Mouse (Mus musculus) limb, embryonic 11.5 days (tissue): ENCODE data around the gene 6030408B16Rik. TPM values are rescaled to one million over a fixed set of nuclear protein-coding genes. Genes with fewer than 3 reads are reported as not detected.

ENCODE experiments used
- ATAC-seq: fragments of 200-750 bp; cut with Nextera tagmentation; 2 replicates; pipeline ENCODE4 v1.8.0; 2017; ENCODE audit warnings: low read depth; ENCODE audit not compliant: insufficient number of reproducible peaks, low FRiP score, low TSS enrichment
- DNase-seq: peaks from one replicate; pipeline ENCODE4 v3.0.0-alpha.2; 2015; ENCODE audit warnings: low spot score
- H3K27ac ChIP-seq: fragments of 300-500 bp; sonication (generic); replicated peaks from 2 replicates; pipeline ENCODE4 v1.5.1; 2014; ENCODE audit warnings: low read depth, mild to moderate bottlenecking, low read length
- H3K27me3 ChIP-seq: fragments of 300-500 bp; sonication (generic); 2 replicates; pipeline ENCODE4 v1.6.1; 2014; ENCODE audit warnings: mild to moderate bottlenecking, low read length, mixed read lengths; ENCODE audit not compliant: control insufficient read depth, insufficient read depth
- H3K36me3 ChIP-seq: fragments of 300-500 bp; sonication (generic); 2 replicates; pipeline ENCODE4 v1.6.1; 2014; ENCODE audit warnings: mild to moderate bottlenecking, low read length, moderate library complexity, mixed read lengths; ENCODE audit not compliant: control insufficient read depth, insufficient read depth
- H3K4me1 ChIP-seq: fragments of 300-500 bp; sonication (generic); 2 replicates; pipeline ENCODE4 v1.6.1; 2014; ENCODE audit warnings: low read length, mixed read lengths; ENCODE audit not compliant: control insufficient read depth, insufficient read depth
- H3K4me2 ChIP-seq: fragments of 300-500 bp; sonication (generic); 2 replicates; pipeline ENCODE4 v1.6.1; 2014; ENCODE audit warnings: low read depth, mild to moderate bottlenecking, moderate library complexity; ENCODE audit not compliant: severe bottlenecking
- H3K4me3 ChIP-seq: fragments of 300-500 bp; sonication (generic); 2 replicates; pipeline ENCODE4 v1.5.1; 2014; ENCODE audit warnings: low read depth, low read length
- H3K9ac ChIP-seq: fragments of 300-500 bp; sonication (generic); 2 replicates; pipeline ENCODE4 v1.6.1; 2014; ENCODE audit warnings: mild to moderate bottlenecking, low read length
- H3K9me3 ChIP-seq: fragments of 300-500 bp; sonication (generic); 2 replicates; pipeline ENCODE4 v1.6.1; 2016; ENCODE audit warnings: low read length; ENCODE audit not compliant: control insufficient read depth
- WGBS: fragments of 180-500 bp; shearing (Covaris S2); extraction: QIAGEN DNeasy Blood & Tissue Kit; methylation state at CpG from one replicate; pipeline ENCODE4 v1.1.7; 2014; 5-methylcytosine and 5-hydroxymethylcytosine counted together
- polyA plus RNA-seq: library from polyadenylated mRNA; unstranded; fragments of >200 nt; fragmentation: Nextera tagmentation; extraction: Ambion mirVana; gene quantifications from 2 replicates; pipeline ENCODE4 v1.2.1, GENCODE M21; 2014

Gene 6030408B16Rik
- polyA plus RNA-seq, 1 experiment from 2014 or later = 5.6 TPM

GRCm38 (mm10) chr15:101286129-101286770, 6.8 kb upstream of the 6030408B16Rik start:
- Histone ChIP-seq H3K9ac (no peak overlapping the region), H3K4me3 (no peak overlapping the region), H3K27ac (no peak overlapping the region), H3K9me3 (no peaks in the 10 kb centered on the region), H3K4me2 (no peak overlapping the region), H3K27me3 (no peaks in the 10 kb centered on the region), H3K4me1 (peaks cover 5% of the 10 kb centered on the region), H3K36me3 (peaks cover 12% of the 10 kb centered on the region)
- ATAC-seq (no peak), DNase-seq (no peak)
- 73% methylated on average over 9 of the region's 9 CpGs for WGBS

DNA sequence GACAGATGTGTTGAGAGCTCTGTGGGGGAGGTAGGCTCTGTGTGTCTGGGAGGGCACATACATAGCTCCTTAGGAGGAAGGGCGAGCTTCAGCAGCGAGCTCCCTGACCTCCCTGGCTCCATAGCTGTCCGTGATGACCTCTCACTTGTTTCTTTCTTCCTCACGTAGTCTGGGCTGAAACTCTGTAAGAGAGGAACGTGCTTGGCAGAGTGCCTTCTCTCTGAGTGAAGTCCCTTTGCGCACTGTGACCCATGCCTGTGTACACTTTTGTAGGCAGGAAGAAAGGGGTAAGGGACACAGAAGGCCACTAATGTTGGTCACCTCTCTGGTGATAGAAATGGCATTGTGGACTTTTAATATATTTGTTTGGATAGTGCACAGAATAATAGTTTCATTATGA, 5.7 kb upstream of the 6030408B16Rik start:
- DNase-seq = no peak
- H3K4me2 ChIP-seq = no peak overlapping the region
- ATAC-seq = no peak
- peaks cover 12% of the 10 kb centered on the region for H3K36me3 ChIP-seq
- WGBS = 91% methylated on average over 6 of the region's 6 CpGs
- H3K27ac ChIP-seq = no peak overlapping the region
- no peak overlapping the region for H3K9ac ChIP-seq
- no peaks in the 10 kb centered on the region for H3K9me3 ChIP-seq
- no peaks in the 10 kb centered on the region for H3K27me3 ChIP-seq
- H3K4me1 ChIP-seq = peaks cover 5% of the 10 kb centered on the region
- H3K4me3 ChIP-seq = no peak overlapping the region

- DNase-seq (no peak), ATAC-seq (no peak)
- no peaks in the 10 kb centered on the region for H3K9me3 ChIP-seq
- no peak overlapping the region for H3K9ac ChIP-seq
- peaks cover 11% of the 10 kb centered on the region; the same call in 1 of the 2 replicates for H3K4me1 ChIP-seq
- no peak overlapping the region for H3K27ac ChIP-seq
- H3K36me3 ChIP-seq = peaks cover 12% of the 10 kb centered on the region
- no peak overlapping the region for H3K4me2 ChIP-seq
- no peak overlapping the region for H3K4me3 ChIP-seq
- WGBS = 96% methylated on average over 15 of the region's 15 CpGs
- H3K27me3 ChIP-seq = no peaks in the 10 kb centered on the region
Measured at GRCm38 (mm10) chr15:101290354-101290753, 2.7 kb upstream of the 6030408B16Rik start.

DNA sequence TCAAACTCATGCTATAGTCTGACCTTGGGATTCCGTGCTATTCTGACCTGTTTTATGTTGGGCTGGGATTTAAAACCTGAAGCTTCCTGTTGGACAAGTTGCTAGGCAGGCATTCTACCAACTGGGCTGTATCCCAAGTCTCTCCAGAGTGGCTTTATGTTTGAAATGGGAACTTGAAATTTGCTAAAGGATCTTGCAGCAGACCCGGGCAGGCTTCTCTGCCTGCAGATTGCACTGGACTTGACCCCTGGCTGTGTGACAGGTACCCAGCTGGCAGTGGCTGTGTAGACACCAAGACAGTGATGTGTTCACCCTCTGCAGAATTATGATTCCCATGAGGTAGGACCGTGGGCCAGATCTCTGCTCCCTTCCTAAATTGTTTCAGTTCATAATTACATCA, 1.0 kb upstream of the 6030408B16Rik start:
- Histone ChIP-seq H3K9me3 (no peaks in the 10 kb centered on the region), H3K36me3 (peaks cover 12% of the 10 kb centered on the region), H3K27me3 (no peaks in the 10 kb centered on the region), H3K27ac (no peak overlapping the region), H3K4me3 (no peak overlapping the region), H3K4me2 (no peak overlapping the region), H3K9ac (no peak overlapping the region), H3K4me1 (peaks cover 11% of the 10 kb centered on the region; the same call in 1 of the 2 replicates)
- DNase-seq (no peak), ATAC-seq (no peak)
- 92% methylated on average over 3 of the region's 3 CpGs for WGBS

DNA sequence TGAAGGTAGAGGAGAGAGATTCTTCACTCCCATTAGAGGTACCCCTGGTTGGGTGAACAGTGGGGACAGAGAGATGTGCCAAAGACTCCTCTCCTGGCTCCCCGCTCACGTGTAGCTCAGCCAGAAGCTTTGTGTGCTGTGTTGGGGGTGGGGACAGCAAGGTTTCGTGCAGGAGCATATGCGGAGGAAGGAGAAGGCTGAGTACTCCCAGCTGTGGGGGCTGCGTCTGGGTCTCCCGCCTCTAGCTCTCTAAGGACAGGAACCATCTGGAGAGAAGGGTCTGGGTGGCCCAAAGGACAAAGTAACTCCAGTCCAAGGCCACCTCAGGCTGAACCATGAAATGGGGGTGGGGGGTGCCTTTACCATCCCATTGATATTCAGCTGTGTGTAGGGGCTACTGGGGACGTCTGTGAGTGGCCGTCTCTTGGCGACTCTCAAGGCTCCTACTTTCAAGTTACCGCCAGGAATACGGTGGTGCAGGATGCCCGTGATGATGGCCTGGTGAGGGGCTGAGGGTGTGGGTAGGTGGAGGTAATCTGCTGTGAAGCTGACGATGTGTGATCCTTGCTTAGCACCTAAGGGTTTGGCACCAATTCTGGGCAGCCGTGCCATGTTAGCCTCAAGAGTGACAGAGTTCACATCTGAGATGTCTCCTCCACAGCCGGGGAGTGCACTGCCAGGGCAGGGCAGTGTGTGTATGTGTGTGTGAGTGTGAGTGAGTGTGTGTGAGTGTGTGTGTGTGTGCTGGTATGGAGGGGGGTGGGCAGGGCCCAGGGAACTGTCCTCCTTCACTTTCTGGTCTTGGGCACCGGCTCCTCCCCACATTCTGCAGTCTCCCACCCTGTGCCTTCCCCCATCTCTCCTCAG, 1.2 kb downstream of the 6030408B16Rik start:
- H3K36me3 ChIP-seq = peaks cover 10% of the 10 kb centered on the region
- H3K9me3 ChIP-seq = no peaks in the 10 kb centered on the region
- H3K4me1 ChIP-seq = peaks cover 13% of the 10 kb centered on the region; the same call in 1 of the 2 replicates
- H3K9ac ChIP-seq = peak overlapping the region; percentile 55
- DNase-seq = peak; percentile 65
- 39% methylated on average over 16 of the region's 16 CpGs for whole genome bisulfite sequencing
- peak overlapping the region; percentile 24; the same call in 1 of the 2 replicates for H3K4me2 ChIP-seq
- H3K4me3 ChIP-seq = 0 out of 2 replicates have a peak overlapping the region, but pooled peaks have one; percentile 5
- peak overlapping the region; percentile 79 for H3K27ac ChIP-seq
- H3K27me3 ChIP-seq = no peaks in the 10 kb centered on the region
- 0 out of 2 replicates have a peak, but pooled peaks have one; percentile 37 for ATAC-seq

GRCm38 (mm10) chr15:101295106-101295505, 2.1 kb downstream of the 6030408B16Rik start:
- DNase-seq = no peak

GRCm38 (mm10) chr15:101295616-101296015, 2.6 kb downstream of the 6030408B16Rik start:
- Histone ChIP-seq H3K27me3 (no peaks in the 10 kb centered on the region), H3K36me3 (peaks cover 5% of the 10 kb centered on the region), H3K4me3 (no peak overlapping the region), H3K9me3 (no peaks in the 10 kb centered on the region), H3K4me2 (no peak overlapping the region), H3K9ac (no peak overlapping the region), H3K27ac (no peak overlapping the region), H3K4me1 (peaks cover 13% of the 10 kb centered on the region; the same call in 1 of the 2 replicates)
- 92% methylated on average over 10 of the region's 10 CpGs for WGBS
- no peak for ATAC-seq
- DNase-seq = no peak

More at GRCm38 (mm10) chr15:101295106-101295505, 2.1 kb downstream of the 6030408B16Rik start:
- Histone ChIP-seq H3K36me3 (peaks cover 10% of the 10 kb centered on the region), H3K9me3 (no peaks in the 10 kb centered on the region), H3K9ac (no peak overlapping the region), H3K27ac (no peak overlapping the region), H3K4me1 (peaks cover 13% of the 10 kb centered on the region; the same call in 1 of the 2 replicates), H3K4me3 (no peak overlapping the region), H3K27me3 (no peaks in the 10 kb centered on the region), H3K4me2 (no peak overlapping the region)
- 75% methylated on average over 7 of the region's 7 CpGs for WGBS
- ATAC-seq = no peak

GRCm38 (mm10) chr15:101296091-101296490, 3.1 kb downstream of the 6030408B16Rik start:
- no peaks in the 10 kb centered on the region for H3K27me3 ChIP-seq
- no peak overlapping the region for H3K4me2 ChIP-seq
- H3K9me3 ChIP-seq = no peaks in the 10 kb centered on the region
- no peak overlapping the region for H3K9ac ChIP-seq
- ATAC-seq = no peak
- DNase-seq = no peak
- H3K4me1 ChIP-seq = peaks cover 13% of the 10 kb centered on the region; the same call in 1 of the 2 replicates
- H3K36me3 ChIP-seq = no peaks in the 10 kb centered on the region
- no peak overlapping the region for H3K4me3 ChIP-seq
- 80% methylated on average over 11 of the region's 11 CpGs for WGBS
- no peak overlapping the region for H3K27ac ChIP-seq
